Mouse (Mus musculus) limb, embryonic 12.5 days (tissue): ENCODE measurements around the gene Lcn6. TPM values are rescaled to one million over a fixed set of nuclear protein-coding genes. Genes with fewer than 3 reads are reported as not detected.
"Not testable (repeated sequence)": the region's sequence is repeated elsewhere in the genome, so short reads cannot be mapped to it uniquely, and the experiment has no call there.

Source experiments
- ATAC-seq: fragments of 200-750 bp; cut with Nextera tagmentation; 2 replicates; pipeline ENCODE4 v1.8.0; 2017; ENCODE audit warnings: low read depth, moderate TSS enrichment; ENCODE audit not compliant: insufficient number of reproducible peaks, insufficient read depth, low FRiP score, low TSS enrichment
- H3K27ac ChIP-seq: fragments of 300-500 bp; sonication (generic); 2 replicates; pipeline ENCODE4 v1.5.1; 2016; ENCODE audit warnings: mild to moderate bottlenecking, moderate library complexity
- H3K27me3 ChIP-seq: fragments of 300-500 bp; sonication (generic); 2 replicates; pipeline ENCODE4 v1.6.1; 2016; ENCODE audit warnings: mild to moderate bottlenecking, moderate library complexity
- H3K36me3 ChIP-seq: fragments of 300-500 bp; sonication (generic); 2 replicates; pipeline ENCODE4 v1.6.1; 2016; ENCODE audit warnings: mild to moderate bottlenecking, moderate library complexity
- H3K4me1 ChIP-seq: fragments of 300-500 bp; sonication (generic); replicated peaks from 2 replicates; pipeline ENCODE4 v1.6.1; 2016
- H3K4me2 ChIP-seq: fragments of 300-500 bp; sonication (generic); 2 replicates; pipeline ENCODE4 v1.6.1; 2016; ENCODE audit warnings: mild to moderate bottlenecking, moderate library complexity
- H3K4me3 ChIP-seq: fragments of 300-500 bp; sonication (generic); replicated peaks from 2 replicates; pipeline ENCODE4 v1.5.1; 2016; ENCODE audit warnings: mild to moderate bottlenecking
- H3K9ac ChIP-seq: fragments of 300-500 bp; sonication (generic); replicated peaks from 2 replicates; pipeline ENCODE4 v1.6.1; 2016; ENCODE audit warnings: mild to moderate bottlenecking, moderate library complexity
- H3K9me3 ChIP-seq: fragments of 300-500 bp; sonication (generic); 2 replicates; pipeline ENCODE4 v1.6.1; 2016; ENCODE audit warnings: mild to moderate bottlenecking, moderate library complexity
- WGBS: fragments of 180-500 bp; shearing (Covaris S2); methylation state at CpG from one replicate; pipeline ENCODE4 v1.1.7; 2016; 5-methylcytosine and 5-hydroxymethylcytosine counted together
- polyA plus RNA-seq: library from polyadenylated mRNA; unstranded; fragments of >200 nt; fragmentation: Nextera tagmentation; extraction: Ambion mirVana; gene quantifications from 2 replicates; pipeline ENCODE4 v1.2.1, GENCODE M21; 2016

Gene Lcn6
- polyA plus RNA-seq, 1 experiment from 2014 or later, result not detected

GRCm38 (mm10) chr2:25661245-25661970 is 15.2 kb upstream of the Lcn6 start:
- Histone ChIP-seq H3K4me1 (no peaks in the 10 kb centered on the region), H3K9me3 (no peaks in the 10 kb centered on the region), H3K36me3 (no peaks in the 10 kb centered on the region), H3K4me3 (no peak overlapping the region), H3K27me3 (no peaks in the 10 kb centered on the region), H3K4me2 (no peak overlapping the region), H3K27ac (no peak overlapping the region), H3K9ac (no peak overlapping the region)
- ATAC-seq, result no peak
- WGBS, result 80% methylated on average over 6 of the region's 6 CpGs

DNA sequence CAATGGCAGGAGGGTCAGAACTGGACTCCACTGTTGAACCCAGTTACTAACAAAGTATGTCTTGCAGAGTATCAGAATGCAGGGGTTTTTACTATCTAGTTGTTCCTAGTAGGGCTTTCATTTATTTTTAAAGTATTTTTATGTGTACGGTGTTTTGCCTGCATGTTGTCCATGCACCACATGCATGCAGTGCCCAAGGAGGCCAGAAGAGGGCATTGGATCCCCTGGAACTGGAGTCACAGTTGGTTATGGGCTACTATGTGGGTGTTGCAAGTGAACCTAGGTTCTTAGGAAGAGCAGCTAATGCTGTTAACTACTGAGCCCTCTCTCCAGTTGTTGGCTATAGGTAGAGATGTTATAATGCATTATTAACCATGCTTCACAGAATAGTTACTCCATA is 13.1 kb upstream of the Lcn6 start:
- 61% methylated on average over 1 of the region's 1 CpGs for WGBS
- Histone ChIP-seq H3K36me3 (no peaks in the 10 kb centered on the region), H3K4me1 (no peaks in the 10 kb centered on the region), H3K9me3 (no peaks in the 10 kb centered on the region), H3K4me3 (no peak overlapping the region), H3K4me2 (no peak overlapping the region), H3K27ac (no peak overlapping the region), H3K27me3 (no peaks in the 10 kb centered on the region), H3K9ac (no peak overlapping the region)
- no peak for ATAC-seq

- Histone ChIP-seq H3K9me3 (no peaks in the 10 kb centered on the region), H3K4me1 (no peaks in the 10 kb centered on the region), H3K27ac (no peak overlapping the region), H3K4me2 (no peak overlapping the region), H3K9ac (no peak overlapping the region), H3K4me3 (no peak overlapping the region), H3K27me3 (no peaks in the 10 kb centered on the region), H3K36me3 (no peaks in the 10 kb centered on the region)
- 79% methylated on average over 5 of the region's 5 CpGs for WGBS
- no peak for ATAC-seq
Measured at GRCm38 (mm10) chr2:25664125-25664524, 12.5 kb upstream of the Lcn6 start.

DNA sequence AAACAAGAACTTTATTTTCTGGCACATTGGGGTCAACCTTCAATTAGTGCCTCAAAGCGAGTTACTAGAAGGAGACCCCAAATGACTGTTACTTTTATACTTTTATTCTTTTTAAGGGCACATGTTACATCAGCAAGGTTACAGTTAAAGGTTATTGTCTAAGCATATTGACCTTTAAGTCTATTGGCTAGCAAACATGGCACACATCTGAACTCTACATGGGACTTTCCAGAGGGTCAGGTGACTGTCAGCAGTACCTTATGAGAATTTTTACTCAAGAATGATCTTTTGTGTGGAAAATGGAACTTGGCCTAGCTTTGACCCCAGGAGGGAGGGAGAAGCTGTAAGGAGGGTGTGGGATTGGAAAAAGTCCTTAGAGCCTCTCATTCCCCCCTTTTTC is 10.1 kb upstream of the Lcn6 start:
- Histone ChIP-seq H3K4me3 (no peak overlapping the region), H3K4me2 (no peak overlapping the region), H3K9me3 (no peaks in the 10 kb centered on the region), H3K4me1 (no peaks in the 10 kb centered on the region), H3K27me3 (no peaks in the 10 kb centered on the region), H3K27ac (no peak overlapping the region), H3K36me3 (no peaks in the 10 kb centered on the region), H3K9ac (no peak overlapping the region)
- WGBS, result 73% methylated on average over 1 of the region's 1 CpGs
- ATAC-seq, result no peak

DNA sequence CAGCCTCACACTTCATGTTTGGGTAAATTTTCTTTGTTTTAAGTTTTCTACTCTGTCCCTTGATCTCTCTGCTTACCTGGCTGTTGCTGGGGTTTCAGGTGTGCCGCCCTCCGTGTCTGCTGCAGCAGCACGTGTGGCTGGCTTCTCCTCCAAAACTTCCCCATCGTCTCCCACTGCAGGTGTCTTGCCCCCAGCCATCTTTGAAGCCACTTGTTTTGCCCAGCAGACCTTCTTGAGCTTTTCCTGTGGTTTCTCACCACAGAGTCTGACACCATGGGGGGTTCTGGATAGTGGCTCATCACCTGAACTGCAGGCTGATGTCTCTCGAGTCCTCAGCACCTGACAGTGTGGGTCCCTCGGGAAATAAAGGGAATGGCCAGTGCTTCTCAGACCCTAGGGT is 3.0 kb downstream of the Lcn6 start:
- H3K4me1 ChIP-seq, result 0 out of 2 replicates have a peak, but pooled peaks cover 2% of the 10 kb centered on the region
- peaks cover 3% of the 10 kb centered on the region; the same call in 1 of the 2 replicates for H3K27me3 ChIP-seq
- whole genome bisulfite sequencing, result 87% methylated on average over 6 of the region's 6 CpGs

GRCm38 (mm10) chr2:25682426-25682825 is 5.8 kb downstream of the Lcn6 start, which contains the start of gene Lcn10:
Gene Lcn10, plus strand, starts transcription at chr2:25682726.
- Histone ChIP-seq H3K4me1 (no peaks in the 10 kb centered on the region), H3K4me3 (no peak within 1 kb of the TSS), H3K36me3 (no peaks in the 10 kb centered on the region), H3K27me3 (peaks cover 3% of the 10 kb centered on the region; the same call in 1 of the 2 replicates), H3K9me3 (no peaks in the 10 kb centered on the region), H3K27ac (no peak within 1 kb of the TSS), H3K9ac (no peak within 1 kb of the TSS), H3K4me2 (no peak within 1 kb of the TSS)
- no peak for ATAC-seq
- WGBS, result 76% methylated on average over 2 of the region's 2 CpGs

More for the DNA sequence above, 3.0 kb downstream of the Lcn6 start:
- Histone ChIP-seq H3K4me2 (no peak overlapping the region), H3K9me3 (no peaks in the 10 kb centered on the region), H3K9ac (no peak overlapping the region), H3K27ac (no peak overlapping the region), H3K4me3 (no peak overlapping the region), H3K36me3 (no peaks in the 10 kb centered on the region)
- no peak for ATAC-seq

DNA sequence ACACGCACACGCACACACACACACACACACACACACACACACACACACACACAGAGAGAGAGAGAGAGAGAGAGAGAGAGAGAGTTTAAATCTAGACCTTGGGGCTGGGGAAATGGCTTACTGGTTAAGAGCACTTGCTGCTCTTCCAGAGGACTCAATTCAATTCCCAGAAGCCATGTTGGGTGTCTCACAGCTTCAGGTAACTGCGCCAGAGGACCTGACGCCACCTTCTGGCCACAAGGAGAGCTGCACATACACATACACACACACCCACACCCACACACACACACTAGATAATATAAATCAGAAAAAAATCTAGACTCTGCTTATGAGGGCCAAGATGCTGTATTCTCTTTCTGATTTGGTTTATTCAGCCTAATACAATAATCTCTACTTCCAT is 10.4 kb downstream of the Lcn6 start:
- no peaks in the 10 kb centered on the region for H3K27me3 ChIP-seq

DNA sequence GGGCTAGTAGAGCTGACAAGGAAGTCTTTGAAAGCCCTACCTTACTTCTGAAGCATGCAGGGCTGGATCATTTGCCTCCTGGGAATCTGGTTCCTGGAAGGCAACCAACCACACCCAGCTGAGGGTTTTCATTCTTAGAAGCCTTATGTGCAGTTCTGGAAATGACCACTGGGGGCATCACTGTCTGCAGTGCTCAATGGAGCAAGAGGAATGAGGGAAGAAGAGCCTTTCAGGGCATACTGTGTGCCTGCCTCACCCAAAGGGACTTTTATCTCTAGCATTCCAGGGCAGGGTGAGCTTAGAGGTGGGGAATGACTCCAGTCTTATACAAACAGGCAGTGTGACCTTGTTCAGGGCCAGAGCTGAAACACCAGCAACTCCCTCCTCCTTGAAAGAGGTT is 18.0 kb downstream of the Lcn6 start:
- Histone ChIP-seq H3K27me3 (no peaks in the 10 kb centered on the region; the same call in 1 of the 2 replicates), H3K9me3 (no peaks in the 10 kb centered on the region), H3K36me3 (no peaks in the 10 kb centered on the region), H3K27ac (no peak overlapping the region), H3K9ac (no peak overlapping the region), H3K4me3 (no peak overlapping the region), H3K4me2 (no peak overlapping the region), H3K4me1 (no peaks in the 10 kb centered on the region)
- ATAC-seq, result no peak

More for the DNA sequence above, 10.4 kb downstream of the Lcn6 start:
- Histone ChIP-seq H3K4me1 (no peaks in the 10 kb centered on the region), H3K9me3 (no peaks in the 10 kb centered on the region), H3K9ac (no peak overlapping the region), H3K36me3 (no peaks in the 10 kb centered on the region), H3K4me2 (no peak overlapping the region), H3K27ac (no peak overlapping the region), H3K4me3 (no peak overlapping the region)
- no peak for ATAC-seq
- 71% methylated on average over 4 of the region's 4 CpGs for WGBS

GRCm38 (mm10) chr2:25696951-25697350 is 20.4 kb downstream of the Lcn6 start:
- Histone ChIP-seq H3K27ac (no peak overlapping the region), H3K4me1 (no peaks in the 10 kb centered on the region), H3K9ac (no peak overlapping the region), H3K4me3 (no peak overlapping the region), H3K27me3 (no peaks in the 10 kb centered on the region; the same call in 1 of the 2 replicates), H3K4me2 (no peak overlapping the region), H3K9me3 (no peaks in the 10 kb centered on the region), H3K36me3 (no peaks in the 10 kb centered on the region)
- ATAC-seq, result no peak
- WGBS, result 66% methylated on average over 4 of the region's 4 CpGs

- H3K4me2 ChIP-seq, result no peak overlapping the region
- no peaks in the 10 kb centered on the region for H3K36me3 ChIP-seq
- no peak overlapping the region for H3K9ac ChIP-seq
- H3K27ac ChIP-seq, result no peak overlapping the region; the same call in 1 of the 2 replicates
- H3K4me1 ChIP-seq, result no peaks in the 10 kb centered on the region
- 85% methylated on average over 2 of the region's 2 CpGs for WGBS
- ATAC-seq, result no peak
- H3K4me3 ChIP-seq, result no peak overlapping the region
- H3K27me3 ChIP-seq, result no peaks in the 10 kb centered on the region; the same call in 1 of the 2 replicates
- H3K9me3 ChIP-seq, result no peaks in the 10 kb centered on the region
Measured at GRCm38 (mm10) chr2:25698696-25699095, 22.1 kb downstream of the Lcn6 start.

- not testable (repeated sequence) for H3K9me3 ChIP-seq, H3K4me2 ChIP-seq, H3K27me3 ChIP-seq, H3K9ac ChIP-seq, H3K36me3 ChIP-seq, H3K27ac ChIP-seq, H3K4me3 ChIP-seq, H3K4me1 ChIP-seq, ATAC-seq
- 82% methylated on average over 3 of the region's 3 CpGs for WGBS
Measured at GRCm38 (mm10) chr2:25699743-25700142, 23.2 kb downstream of the Lcn6 start, which contains the start of gene Obp2a. Gene Obp2a, plus strand, starts transcription at chr2:25700043.

- 72% methylated on average over 5 of the region's 5 CpGs for WGBS
- Histone ChIP-seq H3K27ac (no peak overlapping the region), H3K4me1 (no peaks in the 10 kb centered on the region), H3K27me3 (no peaks in the 10 kb centered on the region; the same call in 1 of the 2 replicates), H3K9ac (no peak overlapping the region), H3K36me3 (no peaks in the 10 kb centered on the region), H3K9me3 (no peaks in the 10 kb centered on the region), H3K4me2 (no peak overlapping the region), H3K4me3 (no peak overlapping the region)
- ATAC-seq, result no peak
Measured at GRCm38 (mm10) chr2:25701001-25701400, 24.4 kb downstream of the Lcn6 start.
